Mouse (Mus musculus) heart, adult 11 months (tissue): ENCODE results near the gene Coa4.
A peak's percentile ranks its signal among the peaks of the same experiment; 100 is the strongest.

Experiments
- DNase-seq: peaks from one replicate; pipeline ENCODE4 v3.0.0; 2022

Coa4 gene

GRCm38 (mm10) chr7:100536804-100537518 lies at the start of gene Coa4:
Gene Coa4 (plus strand): TSS chr7:100537071.
- DNase-seq: peak; percentile 99

DNA sequence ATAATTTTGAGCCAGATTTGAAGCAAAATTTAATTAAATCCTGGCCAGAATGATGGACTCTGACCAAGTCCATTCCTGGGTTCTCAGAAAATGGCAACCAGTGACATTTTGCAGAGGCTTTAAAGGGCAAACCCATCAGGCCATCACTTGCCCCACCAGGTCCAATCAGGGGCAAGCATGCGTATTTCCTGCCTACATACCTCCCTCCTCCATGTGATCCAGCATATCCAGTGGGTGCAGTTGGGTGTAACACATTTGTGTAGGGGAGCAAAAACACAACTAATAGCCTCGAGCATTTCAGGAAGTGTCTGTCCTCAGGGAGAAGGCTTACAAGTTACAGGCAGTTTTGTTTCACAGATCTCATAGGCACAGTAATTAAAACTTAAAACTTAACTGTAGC lies 49.6 kb upstream of the Coa4 start:
- no peak for DNase-seq

DNA sequence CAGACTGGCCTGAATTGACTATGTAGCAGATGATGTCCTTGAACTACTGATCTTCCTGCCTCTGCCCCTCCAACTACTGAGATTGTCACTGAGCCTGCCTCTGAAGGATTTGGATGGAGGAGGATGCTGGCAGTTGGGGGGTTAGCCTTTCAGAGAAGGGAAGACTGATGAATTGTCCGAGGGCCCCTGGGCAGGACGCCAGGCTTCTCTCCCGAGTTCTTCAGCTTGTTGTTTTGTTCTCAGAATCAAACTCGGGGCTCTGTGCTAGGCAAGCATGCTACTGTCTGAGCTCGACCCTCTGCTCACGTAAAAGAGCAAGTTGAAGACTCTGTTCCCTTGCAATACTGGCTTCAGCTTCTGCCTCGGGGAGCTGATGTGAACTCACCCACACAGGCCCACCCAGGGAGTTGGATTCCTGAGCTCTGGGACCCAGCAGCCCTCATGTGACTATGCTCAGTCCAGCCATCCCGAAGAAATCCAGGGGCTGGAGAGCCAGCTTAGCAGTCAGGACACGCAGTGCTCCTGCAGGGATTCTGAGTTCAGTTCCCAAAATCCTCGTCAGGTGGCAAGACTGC lies 48.3 kb upstream of the Coa4 start:
- DNase-seq: peak; percentile 90

DNA sequence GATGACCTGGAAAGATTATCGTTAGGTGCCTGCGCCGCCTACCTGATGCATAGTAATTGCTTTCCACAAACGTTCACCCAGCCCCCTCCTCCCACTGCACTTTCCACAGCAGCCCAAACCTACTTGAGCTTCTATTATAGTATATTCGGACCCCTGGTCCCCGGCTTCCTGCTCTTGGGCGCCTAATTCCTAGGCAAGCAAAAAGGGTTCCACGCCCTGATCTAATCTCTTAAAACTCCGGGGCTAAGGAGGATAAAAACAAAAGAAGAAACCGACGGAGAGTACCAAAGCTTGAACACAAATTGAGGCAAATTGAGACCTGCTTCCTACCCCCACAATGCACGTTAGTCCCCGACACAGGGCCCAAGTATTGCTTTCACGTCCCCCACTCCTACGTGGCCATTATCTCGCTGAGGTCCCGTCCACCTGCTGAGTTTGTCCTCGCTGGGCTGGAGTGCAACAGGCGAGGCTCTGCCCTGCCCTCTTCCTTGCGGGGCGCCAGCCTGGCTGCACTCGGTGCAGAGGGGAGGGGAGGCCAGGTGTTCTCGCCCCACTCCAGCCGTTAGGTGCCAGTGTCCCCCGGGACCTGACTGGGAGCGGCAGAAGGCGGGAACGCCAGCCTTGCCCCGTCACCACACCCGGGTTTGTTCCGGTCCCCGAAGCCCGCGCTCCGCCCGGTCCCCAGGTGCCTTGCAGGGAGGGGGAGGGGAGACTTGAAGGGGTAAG lies 44.3 kb upstream of the Coa4 start:
- DNase-seq: peak; percentile 93

- peak; percentile 99 for DNase-seq
Observed at GRCm38 (mm10) chr7:100493117-100493483, 43.8 kb upstream of the Coa4 start, which contains the start of gene Ucp2. Gene Ucp2 (plus strand): TSS chr7:100493337.

- peak; percentile 97 for DNase-seq
Observed at GRCm38 (mm10) chr7:100493484-100494414, 43.1 kb upstream of the Coa4 start.

- DNase-seq: peak; percentile 93
Observed at GRCm38 (mm10) chr7:100494415-100494831, 42.4 kb upstream of the Coa4 start.

GRCm38 (mm10) chr7:100495042-100495441 lies 41.8 kb upstream of the Coa4 start:
- DNase-seq: peak; percentile 93

DNA sequence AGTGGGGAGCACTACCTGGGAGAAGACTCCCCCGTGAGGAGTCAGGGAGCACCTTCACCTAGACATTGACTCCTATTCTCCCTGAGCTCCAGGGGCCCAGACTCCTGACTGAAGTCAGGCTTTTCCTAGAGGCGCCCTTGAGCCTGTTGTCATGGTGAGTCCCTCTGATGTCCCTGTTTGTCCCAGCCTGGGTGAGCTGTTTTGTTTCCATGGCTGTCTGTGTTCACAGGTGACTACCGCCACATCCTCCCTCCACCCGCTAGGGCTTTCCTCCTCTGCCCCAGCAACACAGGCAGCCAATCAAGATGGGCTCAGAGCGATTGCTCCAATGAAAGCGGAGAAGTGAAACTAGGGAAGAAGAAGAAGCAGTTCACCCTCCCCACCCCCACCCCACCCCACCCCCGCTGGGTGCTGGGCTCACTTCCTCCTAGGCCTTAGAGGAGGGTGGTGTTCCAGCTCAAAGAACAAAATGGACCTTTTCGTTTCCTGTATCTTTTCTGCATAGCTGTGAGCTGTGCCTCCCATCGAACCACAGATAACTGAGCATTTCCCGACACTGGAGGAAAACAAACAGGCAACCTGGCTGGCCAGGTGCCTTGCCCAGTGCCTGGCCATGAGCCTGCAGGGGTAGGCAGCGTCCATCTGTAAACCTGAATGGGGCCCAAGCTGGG lies 41.2 kb upstream of the Coa4 start:
- peak; percentile 99 for DNase-seq

GRCm38 (mm10) chr7:100496371-100496770 lies 40.5 kb upstream of the Coa4 start:
- peak; percentile 94 for DNase-seq

DNA sequence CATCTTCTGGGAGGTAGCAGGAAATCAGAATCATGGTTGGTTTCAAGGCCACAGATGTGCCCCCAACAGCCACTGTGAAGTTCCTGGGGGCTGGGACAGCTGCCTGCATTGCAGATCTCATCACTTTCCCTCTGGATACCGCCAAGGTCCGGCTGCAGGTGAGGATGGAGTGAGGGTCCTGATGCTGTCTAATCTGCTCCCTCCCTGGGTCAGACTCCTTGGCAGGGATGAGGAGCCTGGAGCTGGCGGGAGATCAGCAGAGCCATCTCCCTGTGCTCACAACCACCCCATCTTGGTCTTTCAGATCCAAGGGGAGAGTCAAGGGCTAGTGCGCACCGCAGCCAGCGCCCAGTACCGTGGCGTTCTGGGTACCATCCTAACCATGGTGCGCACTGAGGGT lies 40.1 kb upstream of the Coa4 start:
- peak; percentile 92 for DNase-seq

- DNase-seq: no peak
Observed at GRCm38 (mm10) chr7:100497402-100497801, 39.5 kb upstream of the Coa4 start.

- DNase-seq: peak; percentile 93
Observed at GRCm38 (mm10) chr7:100497982-100498381, 38.9 kb upstream of the Coa4 start.

GRCm38 (mm10) chr7:100499465-100499864 lies 37.4 kb upstream of the Coa4 start:
- DNase-seq: no peak

DNA sequence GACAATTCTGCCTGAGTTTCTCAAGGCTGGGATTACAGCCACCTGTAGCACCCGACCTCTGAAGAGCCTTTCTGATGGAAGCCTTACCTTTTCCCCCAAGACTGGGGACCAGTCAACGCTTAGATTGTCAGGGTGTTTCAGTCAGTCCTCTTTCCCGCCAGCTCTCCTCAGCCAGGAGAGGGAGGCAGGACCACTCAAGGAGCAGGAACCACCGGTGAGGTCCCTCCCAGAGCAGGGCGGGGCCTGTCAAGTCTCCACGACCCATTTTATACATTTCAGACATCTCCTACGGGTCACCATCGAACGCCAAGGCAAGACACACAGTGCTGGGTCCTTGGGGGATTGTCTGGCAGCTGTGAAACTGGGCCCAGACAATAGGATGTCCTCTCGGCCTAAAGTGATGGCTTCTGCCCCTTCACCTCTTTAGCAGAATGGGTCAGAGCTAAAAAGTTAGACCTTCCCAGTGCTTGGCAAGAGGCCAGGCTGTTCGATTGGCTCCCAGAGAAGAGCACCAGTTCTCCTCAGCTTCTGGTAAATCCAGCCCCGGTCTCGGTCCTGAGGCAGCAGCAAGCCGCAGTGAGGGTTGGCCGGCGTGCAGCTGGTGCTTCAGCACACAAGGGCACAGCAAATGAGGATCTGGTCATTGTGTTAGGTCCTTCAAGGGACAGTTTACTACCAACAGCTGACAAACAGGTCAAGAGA lies 36.4 kb upstream of the Coa4 start:
- DNase-seq: peak; percentile 96

GRCm38 (mm10) chr7:100501027-100501843 lies 35.6 kb upstream of the Coa4 start:
- no peak for DNase-seq

- DNase-seq: no peak
Observed at GRCm38 (mm10) chr7:100501844-100502373, 35.0 kb upstream of the Coa4 start.

DNA sequence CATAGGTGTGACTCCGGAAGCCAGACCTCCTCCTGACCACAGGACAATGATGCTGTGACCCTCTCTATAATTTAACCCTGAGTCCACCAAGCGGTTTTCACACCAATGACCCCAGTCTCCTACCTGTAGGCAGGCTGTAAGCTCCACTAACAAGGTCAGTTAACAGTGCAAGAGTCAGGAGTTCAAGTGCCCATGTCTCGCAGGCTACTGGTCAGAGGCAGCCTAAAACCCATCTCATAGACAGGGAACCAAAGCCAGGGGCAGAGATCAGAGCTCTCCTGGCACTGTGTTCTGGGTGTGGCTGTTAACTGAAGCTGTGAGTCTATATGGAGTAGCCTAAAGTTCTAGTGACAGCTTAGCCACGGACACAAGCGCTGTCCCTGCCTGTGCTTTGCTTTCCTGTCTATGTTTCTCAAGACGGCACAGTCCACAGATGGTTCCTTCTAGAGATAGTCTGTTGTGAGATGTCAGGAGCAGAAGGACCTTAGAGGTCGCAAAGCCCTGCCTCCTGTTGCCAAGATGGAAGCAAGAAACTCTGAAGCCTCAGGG lies 34.4 kb upstream of the Coa4 start:
- DNase-seq: peak; percentile 91

GRCm38 (mm10) chr7:100503076-100503475 lies 33.8 kb upstream of the Coa4 start:
- peak; percentile 93 for DNase-seq
